Mouse (Mus musculus) limb, embryonic 15.5 days (tissue): ENCODE results near the gene Prkcz. TPM values are rescaled to one million over a fixed set of nuclear protein-coding genes. Genes with fewer than 3 reads are reported as not detected.

ENCODE experiments used
- ATAC-seq: fragments of 200-750 bp; cut with Nextera tagmentation; 2 replicates; pipeline ENCODE4 v1.8.0; 2017; ENCODE audit warnings: low read depth, moderate TSS enrichment; ENCODE audit not compliant: insufficient number of reproducible peaks, low FRiP score, low TSS enrichment
- H3K27ac ChIP-seq: fragments of 300-500 bp; sonication (generic); 2 replicates; pipeline ENCODE4 v1.5.1; 2015; ENCODE audit warnings: moderate library complexity, mild to moderate bottlenecking, inconsistent platforms
- H3K27me3 ChIP-seq: fragments of 300-500 bp; sonication (generic); 2 replicates; pipeline ENCODE4 v1.6.1; 2015; ENCODE audit warnings: inconsistent platforms
- H3K36me3 ChIP-seq: fragments of 300-500 bp; sonication (generic); 2 replicates; pipeline ENCODE4 v1.6.1; 2015; ENCODE audit warnings: inconsistent platforms
- H3K4me1 ChIP-seq: fragments of 300-500 bp; sonication (generic); 2 replicates; pipeline ENCODE4 v1.6.1; 2015; ENCODE audit warnings: inconsistent platforms
- H3K4me2 ChIP-seq: fragments of 300-500 bp; sonication (generic); 2 replicates; pipeline ENCODE4 v1.6.1; 2015; ENCODE audit warnings: mild to moderate bottlenecking, inconsistent platforms
- H3K4me3 ChIP-seq: fragments of 300-500 bp; sonication (generic); 2 replicates; pipeline ENCODE4 v1.5.1; 2015; ENCODE audit warnings: mild to moderate bottlenecking, inconsistent platforms
- H3K9ac ChIP-seq: fragments of 300-500 bp; sonication (generic); 2 replicates; pipeline ENCODE4 v1.6.1; 2015; ENCODE audit warnings: inconsistent platforms
- H3K9me3 ChIP-seq: fragments of 300-500 bp; sonication (generic); 2 replicates; pipeline ENCODE4 v1.6.1; 2016; ENCODE audit warnings: inconsistent platforms
- WGBS: fragments of 180-500 bp; shearing (Covaris S2); methylation state at CpG from one replicate; pipeline ENCODE4 v1.1.7; 2015; 5-methylcytosine and 5-hydroxymethylcytosine counted together
- polyA plus RNA-seq: library from polyadenylated mRNA; unstranded; fragments of >200 nt; fragmentation: Nextera tagmentation; extraction: Ambion mirVana; gene quantifications from 2 replicates; pipeline ENCODE4 v1.2.1, GENCODE M21; 2015

The Prkcz gene
- polyA plus RNA-seq, 1 experiment from 2014 or later = 10.5 TPM

GRCm38 (mm10) chr4:155381974-155382373, 20.8 kb upstream of the Prkcz start:
- no peak overlapping the region for H3K27ac ChIP-seq
- H3K4me3 ChIP-seq = no peak overlapping the region
- H3K27me3 ChIP-seq = peaks cover 20% of the 10 kb centered on the region
- ATAC-seq = no peak
- no peaks in the 10 kb centered on the region for H3K36me3 ChIP-seq
- H3K9me3 ChIP-seq = no peaks in the 10 kb centered on the region
- no peak overlapping the region for H3K9ac ChIP-seq
- H3K4me1 ChIP-seq = no peaks in the 10 kb centered on the region
- H3K4me2 ChIP-seq = no peak overlapping the region
- 37% methylated on average over 7 of the region's 7 CpGs for WGBS

DNA sequence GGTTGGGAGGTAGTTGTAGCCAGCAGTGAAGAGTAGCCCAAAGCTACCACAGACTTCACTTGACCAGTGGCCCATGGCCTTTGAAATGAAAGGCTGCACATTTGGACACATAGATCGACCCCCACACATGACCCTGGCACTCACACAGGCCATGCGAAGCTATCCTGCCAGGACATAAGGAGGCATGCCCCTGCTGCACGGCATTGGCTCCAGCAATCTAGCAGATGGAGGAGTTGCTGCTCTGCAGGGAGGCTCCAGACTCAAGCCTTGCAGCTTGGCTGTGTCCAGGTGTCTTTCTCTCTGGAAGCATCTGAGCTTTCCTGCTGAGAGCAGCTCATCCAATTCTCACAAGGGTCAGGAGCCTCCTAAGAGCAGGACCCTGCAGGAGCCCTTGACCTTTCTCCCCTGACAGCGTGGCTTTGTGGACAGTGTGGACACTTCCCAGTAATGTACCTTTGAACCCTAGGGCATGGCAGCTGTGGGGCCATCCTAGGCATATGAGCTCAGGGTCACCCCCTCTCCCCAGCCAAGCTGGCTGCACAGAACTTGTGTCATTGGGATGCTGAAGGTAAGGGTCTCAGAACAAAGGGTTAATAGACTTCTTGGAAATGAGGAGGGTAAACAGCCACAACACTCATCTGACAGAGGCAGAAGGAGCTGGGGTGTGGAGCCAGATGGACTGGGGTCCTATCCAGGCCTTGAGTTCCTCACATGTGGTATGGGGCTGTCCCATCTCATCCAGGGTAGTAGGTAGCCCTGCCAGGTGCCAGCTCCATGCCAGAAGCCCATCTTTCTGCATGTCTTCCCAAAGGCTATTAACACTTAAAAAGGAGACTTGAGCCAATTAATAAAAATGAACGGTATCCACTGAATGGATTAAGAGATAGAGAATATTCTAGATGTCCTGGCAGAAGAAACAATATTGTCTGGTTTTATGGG, 10.9 kb upstream of the Prkcz start:
- no peak for ATAC-seq

DNA sequence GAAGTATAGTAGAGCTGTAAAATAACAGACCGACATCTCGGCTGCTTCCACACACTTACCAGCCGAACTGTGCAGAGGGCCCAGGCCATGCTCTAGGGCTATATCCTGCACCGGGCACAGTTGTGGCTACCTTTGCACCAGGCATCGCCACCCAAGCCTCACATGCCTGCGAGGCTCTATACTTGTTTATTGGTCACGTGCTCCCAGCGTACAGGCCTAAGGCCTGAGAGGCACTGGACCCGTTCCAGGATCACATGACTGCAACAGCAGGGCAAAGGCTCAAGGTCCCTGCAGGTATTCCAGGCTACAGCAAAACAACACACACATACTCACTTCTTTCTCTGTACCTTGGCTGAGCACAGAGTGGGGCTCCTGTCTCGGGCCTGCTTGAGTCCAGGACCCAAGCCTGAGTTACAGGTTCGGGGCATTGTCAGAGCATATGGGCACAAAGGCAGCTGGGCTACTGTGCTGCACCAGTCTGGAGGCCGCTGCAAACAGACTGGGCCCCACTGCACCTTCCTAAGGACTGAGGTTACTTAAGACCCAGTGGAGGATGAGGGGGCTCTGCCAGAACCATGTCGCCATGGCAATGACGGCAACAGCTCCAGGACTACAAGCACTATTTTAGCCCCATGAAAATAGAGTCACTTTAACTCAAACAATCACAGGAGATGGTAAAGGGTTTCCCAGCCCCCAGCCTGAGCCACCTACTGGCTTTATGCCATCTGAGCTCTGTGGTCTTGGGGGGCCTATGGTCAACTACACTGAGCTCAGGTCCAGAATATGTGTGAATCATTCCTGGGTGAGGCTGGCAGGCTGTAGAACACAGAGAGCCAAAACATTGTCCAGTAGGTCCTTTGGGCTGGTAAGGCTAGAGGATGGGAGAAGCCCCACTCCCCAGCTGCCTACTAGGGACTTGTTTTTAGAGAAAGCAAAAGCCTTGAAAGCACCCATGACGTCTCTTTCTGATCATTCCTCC, 9.9 kb upstream of the Prkcz start:
- ATAC-seq = no peak
- Histone ChIP-seq H3K4me3 (no peak overlapping the region), H3K27me3 (peaks cover 16% of the 10 kb centered on the region), H3K9ac (no peak overlapping the region), H3K4me1 (no peaks in the 10 kb centered on the region), H3K36me3 (no peaks in the 10 kb centered on the region), H3K4me2 (no peak overlapping the region), H3K9me3 (no peaks in the 10 kb centered on the region), H3K27ac (no peak overlapping the region)
- WGBS = 75% methylated on average over 15 of the region's 15 CpGs

More for the DNA sequence above, 10.9 kb upstream of the Prkcz start:
- no peak overlapping the region for H3K4me2 ChIP-seq
- H3K27ac ChIP-seq = no peak overlapping the region
- H3K27me3 ChIP-seq = peaks cover 11% of the 10 kb centered on the region
- H3K36me3 ChIP-seq = no peaks in the 10 kb centered on the region
- no peaks in the 10 kb centered on the region for H3K9me3 ChIP-seq
- 77% methylated on average over 5 of the region's 5 CpGs for WGBS
- no peak overlapping the region for H3K9ac ChIP-seq
- H3K4me3 ChIP-seq = no peak overlapping the region
- H3K4me1 ChIP-seq = no peaks in the 10 kb centered on the region

DNA sequence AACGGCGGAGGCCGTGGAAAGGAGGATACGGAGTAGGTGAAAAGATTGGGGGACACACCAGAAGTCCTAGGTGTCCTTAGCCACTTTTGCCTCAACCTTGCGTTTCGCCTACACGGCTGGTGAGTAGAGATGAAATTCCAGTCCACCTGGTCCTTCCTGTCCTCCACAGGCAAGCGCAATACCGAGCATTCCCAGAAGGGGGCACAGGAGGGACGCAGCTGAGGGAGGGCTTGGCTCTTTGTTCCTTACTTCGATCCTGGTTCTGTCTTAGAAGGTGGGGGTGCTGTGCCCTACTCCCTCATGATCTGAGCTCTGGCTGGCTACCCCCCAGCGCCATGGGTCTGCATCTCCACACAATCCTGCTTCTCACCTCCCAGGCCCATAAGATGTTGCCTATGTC, 7.5 kb upstream of the Prkcz start:
- no peak for ATAC-seq
- peaks cover 37% of the 10 kb centered on the region for H3K27me3 ChIP-seq
- no peaks in the 10 kb centered on the region for H3K36me3 ChIP-seq
- H3K9me3 ChIP-seq = no peaks in the 10 kb centered on the region
- H3K4me2 ChIP-seq = no peak overlapping the region
- H3K4me1 ChIP-seq = no peaks in the 10 kb centered on the region
- no peak overlapping the region for H3K27ac ChIP-seq
- no peak overlapping the region for H3K9ac ChIP-seq
- WGBS = 32% methylated on average over 12 of the region's 12 CpGs
- no peak overlapping the region for H3K4me3 ChIP-seq

DNA sequence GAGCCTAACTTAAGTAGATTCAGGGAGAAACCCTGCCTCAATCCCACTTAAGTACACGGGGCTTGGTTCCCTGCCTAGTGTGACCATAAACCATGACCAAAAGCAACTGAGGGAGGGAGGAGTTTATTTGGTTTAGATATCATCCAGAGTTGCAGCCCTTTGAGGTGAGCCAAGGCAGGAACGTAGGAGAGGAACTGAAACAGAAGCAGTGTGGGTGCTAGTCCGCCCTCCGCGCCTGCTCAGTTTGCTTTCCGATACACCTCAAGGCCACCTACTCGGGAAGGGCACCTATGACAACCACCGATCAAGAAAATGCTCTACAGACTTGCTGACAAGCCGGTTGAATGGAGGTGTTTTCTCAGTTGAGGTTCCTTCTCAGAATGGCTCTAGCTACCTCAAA, 6.6 kb upstream of the Prkcz start:
- peaks cover 46% of the 10 kb centered on the region for H3K27me3 ChIP-seq
- H3K4me3 ChIP-seq = no peak overlapping the region
- WGBS = 86% methylated on average over 9 of the region's 9 CpGs
- no peak overlapping the region for H3K4me2 ChIP-seq
- H3K9ac ChIP-seq = no peak overlapping the region
- H3K4me1 ChIP-seq = no peaks in the 10 kb centered on the region
- H3K27ac ChIP-seq = no peak overlapping the region
- ATAC-seq = no peak
- no peaks in the 10 kb centered on the region for H3K9me3 ChIP-seq
- no peaks in the 10 kb centered on the region for H3K36me3 ChIP-seq

GRCm38 (mm10) chr4:155366784-155367183, 5.6 kb upstream of the Prkcz start:
- WGBS = 62% methylated on average over 6 of the region's 6 CpGs
- H3K4me3 ChIP-seq = no peak overlapping the region
- H3K27me3 ChIP-seq = peaks cover 55% of the 10 kb centered on the region
- no peaks in the 10 kb centered on the region for H3K9me3 ChIP-seq
- H3K27ac ChIP-seq = no peak overlapping the region
- no peak for ATAC-seq
- no peak overlapping the region for H3K4me2 ChIP-seq
- no peaks in the 10 kb centered on the region for H3K36me3 ChIP-seq
- H3K4me1 ChIP-seq = peaks cover 2% of the 10 kb centered on the region
- no peak overlapping the region for H3K9ac ChIP-seq

DNA sequence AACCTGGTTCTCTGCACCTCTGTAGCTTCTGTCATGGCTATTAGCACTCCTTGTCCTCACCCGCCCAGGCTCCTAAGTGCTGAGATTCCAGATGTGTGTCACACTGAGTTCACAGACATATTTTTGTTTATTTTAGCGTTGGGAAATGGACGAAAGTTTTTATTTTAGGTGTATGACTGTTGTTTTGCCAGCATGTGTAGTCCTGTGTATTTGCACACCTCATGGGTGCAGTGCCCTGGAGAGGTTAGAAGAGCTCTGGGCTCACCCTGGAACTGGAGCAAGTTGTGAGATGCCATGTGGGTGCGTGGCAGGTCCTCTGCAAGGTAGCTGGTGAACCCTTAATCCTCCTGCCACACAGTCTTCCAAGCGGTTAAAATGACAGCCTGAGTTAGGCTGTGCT, 1.3 kb upstream of the Prkcz start:
- no peak overlapping the region for H3K4me3 ChIP-seq
- H3K4me1 ChIP-seq = peaks cover 12% of the 10 kb centered on the region
- no peaks in the 10 kb centered on the region for H3K36me3 ChIP-seq
- H3K27me3 ChIP-seq = peaks cover 93% of the 10 kb centered on the region
- no peaks in the 10 kb centered on the region for H3K9me3 ChIP-seq
- 39% methylated on average over 5 of the region's 5 CpGs for WGBS
- no peak overlapping the region for H3K9ac ChIP-seq
- H3K4me2 ChIP-seq = no peak overlapping the region
- ATAC-seq = no peak
- no peak overlapping the region for H3K27ac ChIP-seq

DNA sequence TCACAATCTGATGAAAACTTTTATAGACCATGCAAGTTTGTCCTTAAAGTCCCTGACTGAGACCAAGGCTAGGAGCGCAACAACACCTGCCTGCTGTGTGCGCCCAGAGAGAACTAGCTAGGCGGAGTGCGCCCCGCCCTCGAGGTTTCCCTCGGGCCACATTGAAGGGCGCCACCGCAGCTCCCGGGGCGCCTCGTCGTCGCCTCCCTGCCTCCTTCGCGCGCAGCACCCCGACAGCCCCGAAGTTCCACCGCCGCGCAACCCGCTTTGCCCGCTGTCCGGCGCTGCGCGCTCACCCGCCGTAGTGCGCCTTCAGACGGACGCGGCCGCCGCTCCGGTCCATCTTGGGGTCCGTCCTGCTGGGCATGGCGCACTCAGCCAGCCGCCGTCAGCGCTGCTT, 305 bp downstream of the Prkcz start:
- WGBS = under 1% methylated on average over 34 of the region's 42 CpGs
- Histone ChIP-seq H3K4me2 (peak overlapping the region; percentile 66), H3K27ac (no peak overlapping the region), H3K27me3 (peaks cover 88% of the 10 kb centered on the region), H3K36me3 (no peaks in the 10 kb centered on the region), H3K9me3 (no peaks in the 10 kb centered on the region), H3K4me1 (peaks cover 12% of the 10 kb centered on the region), H3K9ac (no peak overlapping the region), H3K4me3 (peak overlapping the region; percentile 47)
- ATAC-seq = no peak

DNA sequence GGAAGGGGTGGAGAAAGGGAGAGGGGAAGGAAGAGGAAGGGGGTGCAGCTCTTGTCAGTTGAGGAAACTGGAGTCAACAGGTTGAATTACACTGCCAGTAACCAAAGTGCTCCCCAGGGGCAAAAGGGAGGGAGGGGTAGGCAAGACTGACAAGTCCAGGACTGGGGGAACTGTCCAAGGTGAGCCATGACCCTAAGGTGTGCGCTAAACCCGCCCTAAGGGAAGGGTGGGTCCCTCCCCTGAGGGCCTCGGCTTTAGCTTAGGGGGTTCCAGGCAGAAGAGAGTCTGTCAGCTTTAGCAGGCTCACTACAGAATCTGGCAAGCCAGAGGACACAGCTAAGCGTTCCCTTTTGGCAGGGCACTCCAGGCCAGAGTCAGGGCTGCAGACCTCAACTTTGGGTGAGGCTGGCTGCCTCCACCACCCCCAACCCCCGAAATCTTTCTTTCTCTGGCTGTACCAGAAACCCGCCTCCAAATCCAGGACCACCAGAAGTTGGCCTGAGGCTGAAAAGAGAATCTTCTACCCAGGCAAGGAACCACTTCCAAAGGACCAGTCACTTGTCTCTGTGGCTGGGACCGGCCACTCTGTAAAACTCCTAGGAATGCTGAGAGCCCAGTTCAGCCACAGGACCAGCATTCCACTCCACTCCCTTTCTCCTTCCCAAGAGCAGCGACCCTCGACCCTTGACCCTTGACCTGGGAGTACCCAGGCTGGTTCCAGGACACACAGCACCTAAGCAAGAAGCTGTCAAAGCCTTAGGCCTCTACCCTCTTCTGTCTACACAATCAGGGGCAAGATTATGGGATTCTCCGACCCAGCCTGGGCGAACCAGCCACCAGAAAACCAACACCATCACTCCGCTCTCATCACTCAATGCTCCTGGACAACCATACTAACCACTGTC, 1.3 kb downstream of the Prkcz start:
- no peak overlapping the region for H3K9ac ChIP-seq
- H3K4me1 ChIP-seq = peaks cover 12% of the 10 kb centered on the region
- H3K4me3 ChIP-seq = no peak overlapping the region
- no peak overlapping the region for H3K4me2 ChIP-seq
- 42% methylated on average over 12 of the region's 12 CpGs for WGBS
- H3K9me3 ChIP-seq = no peaks in the 10 kb centered on the region
- no peak for ATAC-seq
- peaks cover 79% of the 10 kb centered on the region for H3K27me3 ChIP-seq
- no peak overlapping the region for H3K27ac ChIP-seq
- H3K36me3 ChIP-seq = no peaks in the 10 kb centered on the region

DNA sequence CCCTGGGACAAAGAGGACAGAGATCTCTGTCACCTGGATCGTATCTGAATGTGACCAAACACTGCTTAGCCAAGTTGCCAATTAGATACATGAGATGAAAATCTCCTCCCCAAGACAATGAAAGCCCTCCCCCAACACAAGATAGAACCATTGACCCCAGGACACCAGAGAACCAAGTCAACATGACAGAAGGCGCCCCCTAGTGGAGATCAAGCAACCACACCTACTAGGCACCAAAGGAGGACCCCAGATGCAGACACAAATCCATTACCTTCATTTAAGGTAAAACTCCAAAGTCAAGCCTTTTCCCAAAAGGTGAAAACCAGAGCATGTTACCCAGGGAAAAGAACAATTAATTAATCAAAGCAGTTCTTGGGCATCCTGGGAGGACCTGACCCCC, 3.6 kb downstream of the Prkcz start:
- no peak overlapping the region for H3K4me3 ChIP-seq
- H3K27ac ChIP-seq = no peak overlapping the region
- H3K9ac ChIP-seq = no peak overlapping the region
- H3K4me1 ChIP-seq = peaks cover 12% of the 10 kb centered on the region
- no peak overlapping the region for H3K4me2 ChIP-seq
- H3K9me3 ChIP-seq = no peaks in the 10 kb centered on the region
- no peak for ATAC-seq
- 52% methylated on average over 2 of the region's 2 CpGs for WGBS
- peaks cover 58% of the 10 kb centered on the region for H3K27me3 ChIP-seq
- no peaks in the 10 kb centered on the region for H3K36me3 ChIP-seq

- Histone ChIP-seq H3K4me3 (no peak overlapping the region), H3K4me1 (peaks cover 6% of the 10 kb centered on the region), H3K9me3 (no peaks in the 10 kb centered on the region), H3K9ac (no peak overlapping the region), H3K4me2 (no peak overlapping the region), H3K27ac (no peak overlapping the region), H3K27me3 (peaks cover 45% of the 10 kb centered on the region), H3K36me3 (no peaks in the 10 kb centered on the region)
- no peak for ATAC-seq
- 90% methylated on average over 10 of the region's 10 CpGs for WGBS
Observed at GRCm38 (mm10) chr4:155356354-155356753, 4.8 kb downstream of the Prkcz start.
